ENCODE assay signal across 8 mouse cellular contexts in genomic region chr11:80185441-80185976, GRCm38 (mm10). TPM values are rescaled to one million over a fixed set of nuclear protein-coding genes. Genes with fewer than 3 reads are reported as not detected.
DNase-seq lines count a peak whose midpoint lies in the region; ATAC-seq and TF ChIP-seq lines count a peak whose summit lies in the region.
"Not testable (repeated sequence)": the region's sequence is repeated elsewhere in the genome, so short reads cannot be mapped to it uniquely, and the experiment has no call there.

No protein-coding gene starts in this region.

- H3K4me2 ChIP-seq in heart, embryonic 14.5 days (ENCODE audit: low read length) = peak overlapping the region; percentile 66; the same call in 1 of the 2 replicates
- H3K4me2 ChIP-seq in kidney, embryonic 15.5 days = peak overlapping the region; percentile 73; the same call in 1 of the 2 replicates
- peak overlapping the region; percentile 84; the same call in 1 of the 2 replicates for H3K4me2 ChIP-seq in liver, embryonic 13.5 days
- H3K4me2 ChIP-seq in lung, postnatal 0 days (replicated peaks; ENCODE audit: low read depth, low read length) = 0 out of 2 replicates have a peak overlapping the region, but pooled peaks have one; percentile 8

- H3K27ac ChIP-seq in cortical plate, adult 2 months (ENCODE audit: insufficient read depth, low read length) = peak overlapping the region; percentile 71; the same call in 1 of the 2 replicates
- H3K27ac ChIP-seq in heart, embryonic 14.5 days (replicated peaks in 1 of 2; ENCODE audit: control insufficient read depth in 1 of 2, insufficient read depth in 1 of 2, low read depth in 2 of 2, low read length in 2 of 2); kidney, embryonic 15.5 days; liver, embryonic 13.5 days; lung, postnatal 0 days (ENCODE audit: low read length): not testable (repeated sequence)

- H3K9ac ChIP-seq in heart, embryonic 14.5 days (ENCODE audit: low read length); kidney, embryonic 15.5 days; liver, embryonic 13.5 days; lung, postnatal 0 days (replicated peaks; ENCODE audit: low read depth): not testable (repeated sequence)

- TF ChIP-seq POLR2A in cortical plate, adult 2 months (IDR thresholded peaks at IDR 0.05; ENCODE audit: extremely low read depth, insufficient read depth, low read length) = not testable (repeated sequence)

- H3K36me3 ChIP-seq in heart, embryonic 14.5 days (ENCODE audit: control insufficient read depth, insufficient read depth, low read length) = peaks cover 14% of the 10 kb centered on the region
- not testable (repeated sequence) for H3K36me3 ChIP-seq in kidney, embryonic 15.5 days; liver, embryonic 13.5 days; lung, postnatal 0 days (ENCODE audit: insufficient read depth, low read length)

- H3K9me3 ChIP-seq in heart, embryonic 14.5 days (ENCODE audit: control insufficient read depth, low read length); kidney, embryonic 15.5 days (replicated peaks); liver, embryonic 13.5 days (replicated peaks); lung, postnatal 0 days (ENCODE audit: low read length): not testable (repeated sequence)

- TF ChIP-seq CTCF in cortical plate, adult 2 months (IDR thresholded peaks at IDR 0.05; ENCODE audit: extremely low read depth, insufficient read depth, low read length); lung, postnatal 0 days (IDR thresholded peaks at IDR 0.05): not testable (repeated sequence)

- H3K4me1 ChIP-seq in cortical plate, adult 2 months (ENCODE audit: control insufficient read depth, insufficient read depth, low read length); heart, embryonic 14.5 days (ENCODE audit: control insufficient read depth in 2 of 2, insufficient read depth in 2 of 2, low read length in 2 of 2); kidney, embryonic 15.5 days; lung, postnatal 0 days (ENCODE audit: insufficient read depth, low read depth, low read length): not testable (repeated sequence)
- peaks cover 15% of the 10 kb centered on the region for H3K4me1 ChIP-seq in liver, embryonic 13.5 days (replicated peaks)

- DNase-seq in R1 (ENCODE audit: low read depth, low spot score) = peak; percentile 84
- DNase-seq in liver, embryonic 13.5 days; lung, postnatal 0 days (ENCODE audit: low spot score): not testable (repeated sequence)
- DNase-seq in naive thymus-derived CD4-positive, alpha-beta T cell, adult 2 months (ENCODE audit: low read depth) = peak; percentile 14
- peak; percentile 55 for DNase-seq in testis, postnatal 14 days (ENCODE audit: low spot score)

- not testable (repeated sequence) for H3K27me3 ChIP-seq in heart, embryonic 14.5 days (ENCODE audit: control insufficient read depth, insufficient read depth, low read length); kidney, embryonic 15.5 days; liver, embryonic 13.5 days; lung, postnatal 0 days (replicated peaks; ENCODE audit: insufficient read depth, low read length)

- WGBS in heart, embryonic 14.5 days = 58% methylated on average over 5 of the region's 5 CpGs
- WGBS in kidney, embryonic 15.5 days = 67% methylated on average over 5 of the region's 5 CpGs
- WGBS in liver, embryonic 13.5 days (ENCODE audit: insufficient replicate concordance) = 81% methylated on average over 5 of the region's 5 CpGs
- 62% methylated on average over 5 of the region's 5 CpGs for WGBS in lung, postnatal 0 days

- not testable (repeated sequence) for H3K4me3 ChIP-seq in cortical plate, adult 2 months (ENCODE audit: insufficient read depth, low read length); heart, embryonic 14.5 days (ENCODE audit: control insufficient read depth in 1 of 2, insufficient read depth in 1 of 2, low read depth in 1 of 2, low read length in 2 of 2); kidney, embryonic 15.5 days (replicated peaks); liver, embryonic 13.5 days (replicated peaks); lung, postnatal 0 days (ENCODE audit: low read depth, low read length)

- not testable (repeated sequence) for TF ChIP-seq EP300 in lung, postnatal 0 days (IDR thresholded peaks at IDR 0.05)

- ATAC-seq in heart, embryonic 14.5 days (ENCODE audit: insufficient number of reproducible peaks, insufficient read depth, low FRiP score, low read depth); kidney, embryonic 15.5 days (replicated peaks; ENCODE audit: low FRiP score); liver, embryonic 13.5 days (ENCODE audit: low read depth); lung, postnatal 0 days: not testable (repeated sequence)

RNA-seq across cellular contexts. Expression of gene Rnf135, which starts 1.9 kb away (rescaled TPM):
- 4.7 and 5.0 TPM in 2 replicates for polyA plus RNA-seq in cortical plate, adult 2 months (2012; rRNA removed)
- 10.6 and 10.8 TPM in 2 replicates for polyA plus RNA-seq in heart, embryonic 14.5 days (2014; fragmentation: Nextera tagmentation; extraction: Ambion mirVana)
- polyA plus RNA-seq in kidney, embryonic 15.5 days (2015; fragmentation: Nextera tagmentation; extraction: Ambion mirVana) = 10.1 and 11.6 TPM in 2 replicates
- polyA plus RNA-seq in liver, embryonic 13.5 days (2015; fragmentation: Nextera tagmentation; extraction: Ambion mirVana) = 4.3 and 5.3 TPM in 2 replicates
- 13.7 and 16.1 TPM in 2 replicates for polyA plus RNA-seq in lung, postnatal 0 days (2015; fragmentation: Nextera tagmentation; extraction: Ambion mirVana)

RNA-seq across cellular contexts. Expression of gene Rhot1, which starts 23.3 kb away (rescaled TPM):
- polyA plus RNA-seq in cortical plate, adult 2 months (2012; rRNA removed) = 53.2 and 54.1 TPM in 2 replicates
- polyA plus RNA-seq in heart, embryonic 14.5 days (2014; fragmentation: Nextera tagmentation; extraction: Ambion mirVana) = 71.3 and 75.2 TPM in 2 replicates
- 53.3 and 54.8 TPM in 2 replicates for polyA plus RNA-seq in kidney, embryonic 15.5 days (2015; fragmentation: Nextera tagmentation; extraction: Ambion mirVana)
- 23.9 and 29.9 TPM in 2 replicates for polyA plus RNA-seq in liver, embryonic 13.5 days (2015; fragmentation: Nextera tagmentation; extraction: Ambion mirVana)
- 38.2 and 44.9 TPM in 2 replicates for polyA plus RNA-seq in lung, postnatal 0 days (2015; fragmentation: Nextera tagmentation; extraction: Ambion mirVana)

RNA-seq across cellular contexts. Expression of gene Adap2, which starts 31.6 kb away (rescaled TPM):
- polyA plus RNA-seq in cortical plate, adult 2 months (2012; rRNA removed) = 5.6 and 7.2 TPM in 2 replicates
- polyA plus RNA-seq in heart, embryonic 14.5 days (2014; fragmentation: Nextera tagmentation; extraction: Ambion mirVana) = 1.6 and 2.1 TPM in 2 replicates
- 2.3 and 2.7 TPM in 2 replicates for polyA plus RNA-seq in kidney, embryonic 15.5 days (2015; fragmentation: Nextera tagmentation; extraction: Ambion mirVana)
- polyA plus RNA-seq in liver, embryonic 13.5 days (2015; fragmentation: Nextera tagmentation; extraction: Ambion mirVana) = 3.7 and 4.0 TPM in 2 replicates
- 8.4 and 12.4 TPM in 2 replicates for polyA plus RNA-seq in lung, postnatal 0 days (2015; fragmentation: Nextera tagmentation; extraction: Ambion mirVana)

RNA-seq across cellular contexts. Expression of gene Tefm, which starts 43.5 kb away (rescaled TPM):
- polyA plus RNA-seq in cortical plate, adult 2 months (2012; rRNA removed) = 7.8 and 9.0 TPM in 2 replicates
- 28.3 and 29.4 TPM in 2 replicates for polyA plus RNA-seq in heart, embryonic 14.5 days (2014; fragmentation: Nextera tagmentation; extraction: Ambion mirVana)
- polyA plus RNA-seq in kidney, embryonic 15.5 days (2015; fragmentation: Nextera tagmentation; extraction: Ambion mirVana) = 36.3 and 36.8 TPM in 2 replicates
- 17.7 and 20.5 TPM in 2 replicates for polyA plus RNA-seq in liver, embryonic 13.5 days (2015; fragmentation: Nextera tagmentation; extraction: Ambion mirVana)
- polyA plus RNA-seq in lung, postnatal 0 days (2015; fragmentation: Nextera tagmentation; extraction: Ambion mirVana) = 17.8 and 19.5 TPM in 2 replicates

Comparison
In these comparisons a context has a peak if more than half of its experiments do, and no peak if none do; other contexts are left out.
1. H3K4me2 ChIP-seq: peak in every context shown above with its lines; median percentile 84 in liver, embryonic 13.5 days; 73 in kidney, embryonic 15.5 days; 66 in heart, embryonic 14.5 days; 8 in lung, postnatal 0 days.